Mouse (Mus musculus) 416B (cell line): ENCODE data around the gene Osbp2.
A peak's percentile ranks its signal among the peaks of the same experiment; 100 is the strongest.

Experiments
- DNase-seq: peaks from one replicate; pipeline ENCODE4 v3.0.0; 2011; ENCODE audit warnings: low read depth

Gene Osbp2

GRCm38 (mm10) chr11:3862661-3863453 lies 846 bp downstream of the Osbp2 start:
- no peak for DNase-seq

- no peak for DNase-seq
These were observed 3.3 kb downstream of the Osbp2 start for GRCm38 (mm10) chr11:3860361-3860760.

- DNase-seq: no peak
These were observed 3.9 kb downstream of the Osbp2 start for GRCm38 (mm10) chr11:3859778-3860177.

- no peak for DNase-seq
These were observed 5.8 kb downstream of the Osbp2 start for GRCm38 (mm10) chr11:3857902-3858301.

DNA sequence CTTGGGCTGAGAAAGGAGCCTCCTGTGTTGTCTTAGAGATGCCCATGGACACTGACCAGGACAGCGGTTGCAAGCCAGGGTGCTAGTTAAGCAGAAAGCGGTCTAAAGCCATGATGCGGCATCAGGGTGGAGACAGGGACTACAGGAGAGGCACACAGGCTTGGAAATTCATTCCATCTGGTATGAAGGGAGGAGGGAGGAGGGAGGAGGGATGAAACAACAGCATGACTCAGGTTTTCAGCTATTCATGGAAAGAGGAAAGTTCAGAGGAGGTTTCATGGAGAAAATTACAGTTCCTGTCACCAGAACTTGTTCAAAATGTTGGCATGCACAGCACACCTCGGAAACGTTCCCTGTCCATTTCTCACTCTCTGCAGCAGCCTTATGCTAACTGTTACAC lies 7.9 kb downstream of the Osbp2 start:
- no peak for DNase-seq

GRCm38 (mm10) chr11:3854156-3854555 lies 9.5 kb downstream of the Osbp2 start:
- DNase-seq: no peak

DNA sequence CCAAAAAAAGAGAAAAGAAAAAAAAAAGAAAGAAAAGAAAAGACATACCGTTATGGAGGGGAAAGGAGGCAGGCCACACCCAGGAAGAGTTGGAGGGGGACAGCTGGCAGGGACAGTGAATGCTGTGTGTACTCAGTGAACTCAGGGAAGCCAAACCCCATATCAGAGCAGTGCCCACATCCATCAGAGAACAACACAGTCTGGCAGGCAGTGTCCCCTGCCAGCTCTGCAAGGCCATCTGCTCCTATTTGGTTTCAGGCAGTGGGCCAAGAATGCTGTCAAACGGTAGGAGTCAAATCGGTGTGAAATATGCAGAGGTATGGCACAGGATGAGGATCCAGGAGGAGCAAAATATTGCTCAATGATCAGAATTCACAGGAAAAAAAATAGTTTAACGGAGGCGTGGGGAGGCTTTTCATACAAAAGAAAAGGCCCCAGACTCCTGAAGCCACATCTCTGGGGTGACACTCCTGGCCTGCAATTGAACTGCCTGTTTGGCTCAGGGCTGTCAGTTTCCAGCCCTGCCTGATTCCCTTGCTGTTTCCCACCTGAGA lies 10.1 kb downstream of the Osbp2 start:
- DNase-seq: peak; percentile 67

DNA sequence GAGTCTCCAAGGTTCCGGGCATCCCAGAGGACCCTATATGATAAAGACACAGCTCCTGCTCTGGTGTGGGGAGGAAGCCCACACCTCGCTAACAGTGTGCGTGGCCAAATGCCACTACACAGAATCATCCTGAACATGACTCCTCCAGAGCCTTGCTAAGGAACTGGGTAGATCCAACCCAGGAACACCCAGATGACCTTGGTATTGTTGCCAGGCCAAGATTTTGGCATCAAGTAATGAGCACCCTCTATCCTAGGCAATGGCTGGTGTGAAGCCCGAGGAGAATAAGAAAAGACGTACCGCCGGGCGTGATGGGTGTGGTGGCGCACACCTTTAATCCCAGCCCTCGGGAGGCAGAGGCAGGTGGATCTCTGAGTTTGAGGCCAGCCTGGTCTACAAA lies 10.7 kb downstream of the Osbp2 start:
- no peak for DNase-seq

GRCm38 (mm10) chr11:3851872-3852271 lies 11.8 kb downstream of the Osbp2 start:
- DNase-seq: no peak

DNA sequence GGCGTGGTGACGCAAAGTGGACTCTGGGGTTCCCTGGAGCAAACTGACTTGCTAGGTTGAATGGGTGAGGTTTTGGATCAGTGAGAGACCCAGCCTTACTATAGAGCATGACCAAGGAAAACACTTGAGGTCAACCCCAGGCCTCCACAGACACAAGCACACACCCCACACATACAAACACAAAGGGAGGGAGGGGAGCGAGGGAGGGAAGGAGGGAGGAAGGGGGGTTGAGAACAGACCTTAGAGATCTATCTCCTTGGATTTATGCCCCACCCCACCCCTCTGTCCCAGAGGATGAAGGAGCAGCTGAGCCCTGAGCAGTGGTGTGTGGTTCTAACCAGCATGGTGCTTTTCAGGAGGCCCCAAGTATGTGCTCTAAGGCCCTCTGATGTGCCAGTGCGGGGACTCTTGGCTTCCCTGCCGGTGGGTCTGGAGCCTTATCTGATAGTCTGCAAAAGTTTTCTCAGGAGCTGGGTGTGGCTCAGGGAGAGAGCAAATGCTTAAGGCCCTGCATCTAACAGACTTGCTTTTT lies 12.9 kb downstream of the Osbp2 start:
- no peak for DNase-seq

DNA sequence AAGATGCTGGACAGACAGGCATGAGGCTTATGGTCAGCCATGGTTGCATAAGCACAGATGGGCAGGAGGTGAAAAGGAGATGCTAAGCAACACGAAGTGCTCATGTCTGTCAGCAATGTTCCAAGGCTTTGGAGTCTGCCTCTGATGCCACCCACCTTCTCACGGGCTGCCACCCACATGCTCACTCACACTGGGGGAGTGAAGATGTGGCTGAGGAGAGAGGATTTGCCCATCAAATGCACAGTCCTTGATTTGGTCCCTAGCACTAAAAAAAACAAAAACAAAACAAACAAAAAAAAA lies 13.4 kb downstream of the Osbp2 start:
- DNase-seq: no peak

GRCm38 (mm10) chr11:3849469-3850314 lies 14.0 kb downstream of the Osbp2 start:
- no peak for DNase-seq

DNA sequence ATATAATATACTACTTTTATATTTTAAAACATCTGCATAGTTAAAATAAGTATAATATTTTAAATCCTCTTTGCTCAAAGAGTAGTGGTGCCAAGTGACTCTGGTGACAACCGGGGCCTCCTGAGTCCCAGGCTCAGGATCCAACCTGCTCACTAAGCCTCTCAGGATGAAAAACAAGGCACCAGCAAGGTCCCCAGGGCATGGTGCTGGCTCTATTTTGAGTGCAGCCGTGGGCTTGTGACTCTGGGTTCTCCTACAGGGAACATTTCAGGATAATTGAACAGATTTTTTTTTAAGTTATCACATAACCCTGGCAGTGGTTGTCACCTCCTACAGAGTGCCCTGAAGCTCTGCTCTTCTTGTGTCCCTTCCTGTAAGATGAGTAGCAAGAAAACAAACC lies 17.4 kb downstream of the Osbp2 start:
- no peak for DNase-seq

DNA sequence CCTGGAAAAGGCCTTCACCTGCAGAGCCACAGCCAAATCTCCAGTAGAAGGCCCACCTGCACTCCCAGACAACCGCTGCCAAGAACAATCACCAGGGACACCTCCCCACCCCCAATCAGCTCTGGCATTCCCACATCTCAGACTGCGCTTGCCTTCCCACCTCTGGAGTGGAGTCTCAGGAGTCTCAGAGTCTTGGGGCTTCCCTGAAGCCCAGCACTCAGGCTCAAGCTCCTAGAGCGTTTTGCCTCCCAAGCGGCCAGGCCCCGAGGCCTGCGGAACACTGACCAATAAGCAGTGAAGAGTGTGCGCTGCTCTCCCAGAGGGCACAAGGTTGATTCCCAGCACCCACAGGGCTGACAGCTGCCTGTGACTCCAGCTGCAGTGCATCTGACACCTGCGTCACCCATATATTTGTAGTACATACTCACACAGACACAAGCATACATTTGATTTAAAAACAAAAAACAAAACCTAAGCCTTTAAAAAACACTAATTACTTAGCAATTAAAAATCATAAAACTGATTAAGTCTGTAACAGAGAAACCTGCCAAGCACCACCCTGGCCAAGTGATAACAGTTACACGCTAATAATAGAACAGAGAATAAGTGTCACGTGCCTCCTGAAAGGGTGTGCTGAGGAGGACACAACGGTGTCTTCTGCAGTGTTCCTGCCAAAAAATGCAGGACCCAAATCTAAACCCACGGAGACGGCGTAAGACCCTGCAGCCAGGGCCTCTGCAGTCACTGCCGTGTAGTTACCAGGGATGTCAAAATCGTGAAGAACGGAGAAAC lies 19.6 kb downstream of the Osbp2 start:
- DNase-seq: no peak

DNA sequence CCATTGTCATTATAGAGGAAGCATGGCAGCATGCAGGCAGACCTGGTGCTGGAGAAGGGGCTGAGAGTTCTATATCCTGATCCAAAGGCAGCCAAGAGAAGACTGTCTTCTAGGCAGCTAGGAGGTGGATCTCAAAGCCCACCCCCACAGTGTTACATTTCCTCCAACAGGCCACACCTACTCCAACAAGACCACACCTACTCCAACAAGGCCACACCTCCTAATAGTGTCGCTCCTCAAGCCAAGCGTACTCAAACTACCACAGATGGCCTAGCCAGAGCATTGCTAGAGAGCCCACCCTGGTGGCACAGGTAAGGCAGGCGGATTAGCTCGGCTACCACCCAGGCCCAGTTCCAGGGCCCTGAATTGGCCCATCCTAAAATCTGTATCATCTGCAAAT lies 28.4 kb downstream of the Osbp2 start:
- no peak for DNase-seq

GRCm38 (mm10) chr11:3834421-3835098 lies 29.1 kb downstream of the Osbp2 start:
- DNase-seq: peak; percentile 48

DNA sequence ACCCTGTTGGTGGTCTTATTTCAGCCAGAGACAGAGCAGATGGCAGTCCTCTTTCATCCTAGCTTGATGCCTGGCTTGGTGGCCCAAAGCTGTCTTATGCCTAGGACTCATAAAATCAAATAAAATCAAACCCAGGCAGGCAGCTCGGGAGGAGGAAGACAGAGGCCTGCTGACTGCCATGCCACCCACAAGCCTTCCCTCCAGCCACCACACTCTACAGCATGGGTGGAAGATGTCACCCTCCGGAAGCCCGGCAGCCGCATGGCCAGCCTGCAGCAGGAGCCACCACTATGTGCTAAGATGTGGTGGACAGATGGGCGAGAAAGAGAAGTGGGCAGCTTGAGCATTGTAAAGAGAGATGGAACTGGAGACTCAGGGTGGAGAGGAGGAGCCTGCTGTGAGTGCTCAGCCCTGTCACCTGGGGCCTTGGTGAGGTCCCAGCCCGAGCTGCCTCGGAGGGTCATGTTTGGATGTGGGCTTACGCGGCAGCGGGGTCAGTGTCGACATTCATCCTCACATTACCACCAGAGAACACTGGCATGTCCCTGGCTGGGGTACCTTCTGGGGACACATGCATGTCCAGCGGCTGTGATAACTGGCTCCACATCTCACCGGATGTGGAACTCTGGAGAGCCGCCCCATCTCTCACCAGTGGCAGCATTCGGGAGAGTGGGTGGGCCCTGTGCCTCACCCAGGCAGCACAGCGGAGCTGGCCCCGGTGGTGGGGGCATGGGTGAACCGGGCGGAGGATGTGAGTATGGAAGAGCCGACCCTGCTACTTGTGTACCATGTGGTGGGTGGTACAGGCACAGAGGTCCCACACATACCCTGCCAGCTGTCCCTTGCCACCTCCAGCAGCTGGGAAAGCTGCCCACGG lies 29.9 kb downstream of the Osbp2 start:
- no peak for DNase-seq

DNA sequence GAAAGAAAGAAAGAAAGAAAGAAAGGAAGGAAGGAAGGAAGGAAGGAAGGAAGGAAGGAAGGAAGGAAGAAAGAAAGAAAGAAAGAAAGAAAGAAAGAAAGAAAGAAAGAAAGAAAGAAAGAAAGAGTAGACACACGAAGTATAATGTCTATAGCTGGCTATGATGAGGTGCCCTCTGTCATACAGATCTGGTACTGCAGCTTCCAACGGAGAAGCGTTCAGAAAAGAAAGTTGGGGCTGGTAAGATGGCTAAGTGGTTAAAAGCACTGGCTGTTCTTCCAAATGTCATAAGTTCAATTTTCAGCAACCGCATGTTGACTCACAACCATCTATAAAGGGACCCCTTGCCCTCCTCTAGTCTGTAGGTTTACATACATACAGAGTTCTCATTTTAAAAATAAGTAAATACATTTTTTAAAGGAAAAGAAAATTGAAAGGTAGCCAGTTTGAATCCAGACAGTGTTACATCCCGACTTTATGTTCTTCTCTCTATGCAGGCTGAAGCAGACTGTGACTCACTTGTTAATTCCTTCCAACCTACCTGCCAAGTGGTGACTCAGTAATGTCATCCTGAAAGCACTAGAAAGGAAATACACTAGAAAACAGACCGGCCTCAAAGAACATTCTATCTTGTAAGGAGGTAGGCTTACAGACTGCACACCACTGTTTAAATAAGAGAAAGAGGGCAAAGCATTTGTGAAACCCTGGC lies 31.4 kb downstream of the Osbp2 start:
- peak; percentile 46 for DNase-seq

- DNase-seq: no peak
These were observed 34.0 kb downstream of the Osbp2 start for GRCm38 (mm10) chr11:3829736-3830135.

DNA sequence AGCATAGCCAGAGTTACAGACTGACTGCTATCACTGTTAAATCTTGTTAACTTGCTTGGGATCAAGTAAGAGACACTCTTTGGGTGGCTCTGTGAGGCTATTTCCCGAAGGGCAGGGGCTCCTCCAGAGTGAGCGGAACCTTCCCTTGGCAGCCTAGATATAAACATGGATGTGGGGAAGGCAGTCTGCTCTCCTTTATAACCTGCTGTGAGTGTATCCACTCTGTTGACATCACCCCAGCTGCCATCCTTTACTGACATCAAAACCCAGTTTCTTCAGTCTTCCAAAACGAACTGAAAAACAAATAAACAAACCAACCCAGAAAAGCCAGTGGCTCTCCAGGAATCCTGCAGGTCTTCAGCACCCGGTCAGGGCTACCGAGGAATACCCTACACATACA lies 39.6 kb downstream of the Osbp2 start:
- DNase-seq: no peak
